Mouse (Mus musculus): ENCODE measurements at regions not wholly inside any gene's neighbourhood (a gene's known extent, or its start where the extent isn't known, plus 50 kb on each side); places are given as distances from the start of the nearest gene placed in this dataset.
A peak's percentile ranks its signal among the peaks of the same experiment; 100 is the strongest.

- TF ChIP-seq CHD1 (IDR thresholded peaks at IDR 0.05; ENCODE audit: low read depth, low read length) (no peak), NRF1 (IDR thresholded peaks at IDR 0.05; ENCODE audit: insufficient read depth, low read depth, low read length, poor library complexity, severe bottlenecking) (no peak), E2F4 (IDR thresholded peaks at IDR 0.05; ENCODE audit: borderline replicate concordance, low read depth, low read length) (no peak), ETS1 (IDR thresholded peaks at IDR 0.05; ENCODE audit: low read depth, low read length) (no peak), POLR2A (IDR thresholded peaks at IDR 0.05; ENCODE audit: control insufficient read depth in 1 of 2, insufficient read depth in 1 of 2, low read depth in 1 of 2, low read length in 2 of 2, poor library complexity in 1 of 2) (no peak)
These were observed 66.2 kb upstream of the Tnik start for GRCm38 (mm10) chr3:28196786-28197185.

GRCm38 (mm10) chr3:28209304-28209703 is 53.7 kb upstream of the Tnik start:
- no peaks in the 10 kb centered on the region; a peak in 1 of 4 replicates for H3K27me3 ChIP-seq (ENCODE audit: control insufficient read depth in 1 of 2, insufficient read depth in 2 of 2, low read length in 2 of 2)
- no peaks in the 10 kb centered on the region for H3K9me3 ChIP-seq (replicated peaks; ENCODE audit: insufficient read depth, low read length)
- peak; percentile 39 for DNase-seq (ENCODE audit: low read depth, low spot score)
- no peaks in the 10 kb centered on the region for H3K79me2 ChIP-seq (ENCODE audit: control insufficient read depth, insufficient read depth, low read length, poor library complexity)
- H3K27ac ChIP-seq (ENCODE audit: control insufficient read depth, low read depth, low read length) = no peak overlapping the region
- TF ChIP-seq HCFC1 (IDR thresholded peaks at IDR 0.05; ENCODE audit: low read depth, low read length) = no peak
- TF ChIP-seq KAT2A (conservative IDR thresholded peaks at IDR 0.05; ENCODE audit: low read depth, low read length) = no peak
- no peak for TF ChIP-seq MXI1 (IDR thresholded peaks at IDR 0.05; ENCODE audit: low read depth, low read length)
- no peak for TF ChIP-seq USF1 (IDR thresholded peaks at IDR 0.05; ENCODE audit: low read depth, low read length)
- peak; percentile 53; the same call in 1 of the 2 replicates for TF ChIP-seq GATA1 (IDR thresholded peaks at IDR 0.05; ENCODE audit: low read depth, low read length)
- 0 out of 2 replicates have a peak, but pooled peaks have one; percentile 29 for TF ChIP-seq ZNF384 (IDR thresholded peaks at IDR 0.05; ENCODE audit: low read depth, low read length)
- TF ChIP-seq TAL1 (IDR thresholded peaks at IDR 0.05; ENCODE audit: low read length) = no peak
- no peak for TF ChIP-seq UBTF (IDR thresholded peaks at IDR 0.05; ENCODE audit: borderline replicate concordance, insufficient read depth, low read depth, low read length)
- no peak for TF ChIP-seq NELFE (IDR thresholded peaks at IDR 0.05; ENCODE audit: low read depth, low read length)
- TF ChIP-seq ZC3H11A (IDR thresholded peaks at IDR 0.05; ENCODE audit: low read depth, low read length) = no peak
- H3K36me3 ChIP-seq (ENCODE audit: control insufficient read depth in 1 of 2, insufficient read depth in 2 of 2, low read length in 2 of 2) = no peaks in the 10 kb centered on the region
- H3K4me3 ChIP-seq (ENCODE audit: control insufficient read depth in 1 of 2, insufficient read depth in 1 of 2, low read depth in 2 of 2, low read length in 2 of 2) = no peak overlapping the region
- no peaks in the 10 kb centered on the region; a peak in 1 of 4 replicates for H3K4me1 ChIP-seq (ENCODE audit: control insufficient read depth in 1 of 2, insufficient read depth in 2 of 2, low read length in 2 of 2)
- H3K9ac ChIP-seq (ENCODE audit: control insufficient read depth, low read depth, low read length, poor library complexity, severe bottlenecking) = no peak overlapping the region

More at GRCm38 (mm10) chr3:28196786-28197185, 66.2 kb upstream of the Tnik start:
- Histone ChIP-seq H3K36me3 (ENCODE audit: control insufficient read depth in 1 of 2, insufficient read depth in 2 of 2, low read length in 2 of 2) (no peaks in the 10 kb centered on the region), H3K9me3 (replicated peaks; ENCODE audit: insufficient read depth, low read length) (no peaks in the 10 kb centered on the region), H3K4me1 (ENCODE audit: control insufficient read depth in 1 of 2, insufficient read depth in 2 of 2, low read length in 2 of 2) (no peaks in the 10 kb centered on the region), H3K27me3 (ENCODE audit: control insufficient read depth in 1 of 2, insufficient read depth in 2 of 2, low read length in 2 of 2) (no peaks in the 10 kb centered on the region), H3K9ac (ENCODE audit: control insufficient read depth, low read depth, low read length, poor library complexity, severe bottlenecking) (no peak overlapping the region), H3K4me3 (ENCODE audit: control insufficient read depth in 1 of 2, insufficient read depth in 1 of 2, low read depth in 2 of 2, low read length in 2 of 2) (no peak overlapping the region), H3K79me2 (ENCODE audit: control insufficient read depth, insufficient read depth, low read length, poor library complexity) (no peaks in the 10 kb centered on the region), H3K27ac (ENCODE audit: control insufficient read depth, low read depth, low read length) (no peak overlapping the region)
- no peak for DNase-seq (ENCODE audit: low read depth, low spot score)

All from MEL (cell line).